Mouse (Mus musculus): Measurements from ENCODE around the gene Tyw3.

Gene Tyw3

GRCm38 (mm10) chr3:154565437-154565836 is 31.5 kb downstream of the Tyw3 start:
- no peak for DNase-seq (ENCODE audit: low read depth, low spot score)

GRCm38 (mm10) chr3:154562192-154562591 is 34.7 kb downstream of the Tyw3 start:
- DNase-seq (ENCODE audit: low read depth, low spot score) = no peak

- no peak for DNase-seq (ENCODE audit: low read depth, low spot score)
These were observed 45.9 kb downstream of the Tyw3 start for GRCm38 (mm10) chr3:154551035-154551411.

GRCm38 (mm10) chr3:154550326-154551034 is 46.4 kb downstream of the Tyw3 start:
- DNase-seq (ENCODE audit: low read depth, low spot score) = no peak

GRCm38 (mm10) chr3:154548868-154549301 is 48.0 kb downstream of the Tyw3 start:
- DNase-seq (ENCODE audit: low read depth, low spot score) = no peak

GRCm38 (mm10) chr3:154547549-154548426 is 49.1 kb downstream of the Tyw3 start:
- DNase-seq (ENCODE audit: low read depth, low spot score) = no peak

- no peak for DNase-seq (ENCODE audit: low read depth, low spot score)
These were observed 50.7 kb downstream of the Tyw3 start for GRCm38 (mm10) chr3:154546234-154546633.

- DNase-seq (ENCODE audit: low read depth, low spot score) = no peak
These were observed 56.6 kb downstream of the Tyw3 start for GRCm38 (mm10) chr3:154540086-154540911.

GRCm38 (mm10) chr3:154536134-154536533 is 60.8 kb downstream of the Tyw3 start:
- no peak for DNase-seq (ENCODE audit: low read depth, low spot score)

- DNase-seq (ENCODE audit: low read depth, low spot score) = no peak
These were observed 63.7 kb downstream of the Tyw3 start for GRCm38 (mm10) chr3:154533246-154533645.

GRCm38 (mm10) chr3:154528973-154529372 is 67.9 kb downstream of the Tyw3 start:
- DNase-seq (ENCODE audit: low read depth, low spot score) = no peak

GRCm38 (mm10) chr3:154526610-154527009 is 70.3 kb downstream of the Tyw3 start:
- no peak for DNase-seq (ENCODE audit: low read depth, low spot score)
